Mouse (Mus musculus) T-helper 2 cell (primary cell): ENCODE measurements around the gene Gm49630.
"Not testable (repeated sequence)": the region's sequence is repeated elsewhere in the genome, so short reads cannot be mapped to it uniquely, and the experiment has no call there.

Experiments used
- in situ Hi-C: fragments of 300-600 bp; cut with MboI, MseI; formaldehyde crosslinking; loops from one replicate; pipeline ENCODE4 v1.15.1; 2025; ENCODE audit warnings: high pct_unique_total_duplicates

Gene Gm49630

DNA sequence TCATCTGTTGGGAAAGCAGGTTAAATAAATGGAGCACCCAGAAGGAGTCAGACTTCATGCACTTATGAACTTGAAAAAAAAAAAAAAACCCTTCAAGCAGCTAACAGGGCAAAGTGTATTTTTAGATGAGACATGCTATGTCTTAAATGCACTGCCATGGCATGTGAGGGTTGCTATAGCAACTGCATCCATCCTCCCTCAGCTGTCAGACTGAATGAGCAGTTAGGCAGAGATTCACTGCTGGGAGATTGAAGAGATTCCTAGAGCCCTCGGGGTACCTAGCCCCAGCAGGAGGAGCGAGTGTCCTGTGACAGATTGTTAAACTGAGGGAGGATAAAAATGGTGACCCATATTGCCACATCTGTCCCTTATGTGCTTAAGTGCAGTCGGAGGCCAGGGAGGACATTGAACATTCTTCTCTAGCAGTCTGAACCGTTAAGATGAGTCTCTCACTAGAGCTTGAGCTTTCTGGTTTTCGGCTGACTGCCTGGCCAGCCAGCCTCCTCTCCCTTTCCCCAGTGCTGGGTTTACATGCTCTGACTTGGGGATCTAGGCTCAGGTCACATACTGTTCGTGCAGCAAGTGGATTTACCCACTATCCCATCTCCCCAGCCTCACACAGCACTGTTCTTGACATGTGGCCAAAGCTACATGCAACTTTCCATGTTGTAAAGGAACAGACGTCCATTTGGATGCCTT lies 5.0 kb downstream of the Gm49630 start:
- in situ Hi-C loops = not testable (repeated sequence)

GRCm38 (mm10) chr17:7366265-7366664 lies 5.5 kb downstream of the Gm49630 start:
- in situ Hi-C loops = not testable (repeated sequence)

GRCm38 (mm10) chr17:7365615-7366014 lies 6.2 kb downstream of the Gm49630 start:
- in situ Hi-C loops = not testable (repeated sequence)

DNA sequence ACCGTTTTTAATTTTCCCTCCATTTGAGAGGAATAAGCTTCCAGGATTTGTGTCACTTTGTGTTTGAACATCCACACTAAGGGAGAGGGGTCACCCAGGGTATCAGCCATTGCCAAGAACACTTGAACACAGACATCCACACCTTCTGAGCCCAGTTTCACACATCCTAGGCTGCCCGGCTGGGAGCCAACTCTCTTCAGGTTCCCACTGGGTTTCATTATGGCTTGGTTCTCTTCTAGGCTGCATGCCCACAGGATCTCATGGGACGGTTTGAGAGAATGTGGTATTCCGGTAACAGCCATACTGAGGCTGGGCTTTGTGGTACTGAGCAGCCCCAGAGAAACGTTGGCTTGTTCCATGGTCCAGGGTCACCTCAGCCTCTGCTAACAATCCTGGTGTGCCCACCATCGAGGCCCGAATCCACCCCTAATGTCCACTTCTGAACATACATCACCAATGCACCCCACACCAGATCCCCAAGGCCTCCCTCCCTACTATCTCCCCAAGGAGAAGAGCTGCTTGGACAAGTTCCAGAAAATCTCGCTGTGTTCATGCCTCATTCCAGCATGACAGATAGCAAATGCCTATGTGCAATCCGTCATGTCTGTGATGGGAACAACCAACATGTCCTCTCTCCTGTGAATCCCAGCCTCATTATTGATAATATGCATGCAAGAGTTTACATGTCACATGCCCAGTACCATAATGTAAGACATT lies 10.9 kb downstream of the Gm49630 start:
- in situ Hi-C loops = not testable (repeated sequence)

GRCm38 (mm10) chr17:7359806-7360205 lies 12.0 kb downstream of the Gm49630 start:
- in situ Hi-C loops = not testable (repeated sequence)

DNA sequence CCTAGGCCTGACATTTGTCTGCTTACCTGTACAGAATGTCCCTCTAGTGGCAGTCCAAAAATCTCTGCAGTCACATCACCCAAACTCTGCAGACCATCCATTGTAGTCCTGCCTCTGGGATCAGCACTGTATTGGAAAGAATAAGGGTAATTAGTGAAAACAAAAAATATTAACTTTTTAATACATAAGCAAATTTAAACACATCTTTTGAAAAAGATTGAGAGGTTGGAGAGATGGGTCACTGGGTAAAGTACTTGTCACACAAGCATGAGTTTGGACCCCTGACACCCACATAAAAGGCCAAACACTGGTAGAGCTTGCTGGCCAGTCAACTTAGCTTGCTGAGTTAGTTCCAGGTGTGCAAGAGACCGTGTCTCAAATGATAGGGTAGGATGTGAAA lies 19.2 kb downstream of the Gm49630 start, which contains the start of gene Ttll2:
Ttll2 (minus strand) TSS at position 101 of the 400 bp plus-strand sequence.
- in situ Hi-C loops = not testable (repeated sequence)

DNA sequence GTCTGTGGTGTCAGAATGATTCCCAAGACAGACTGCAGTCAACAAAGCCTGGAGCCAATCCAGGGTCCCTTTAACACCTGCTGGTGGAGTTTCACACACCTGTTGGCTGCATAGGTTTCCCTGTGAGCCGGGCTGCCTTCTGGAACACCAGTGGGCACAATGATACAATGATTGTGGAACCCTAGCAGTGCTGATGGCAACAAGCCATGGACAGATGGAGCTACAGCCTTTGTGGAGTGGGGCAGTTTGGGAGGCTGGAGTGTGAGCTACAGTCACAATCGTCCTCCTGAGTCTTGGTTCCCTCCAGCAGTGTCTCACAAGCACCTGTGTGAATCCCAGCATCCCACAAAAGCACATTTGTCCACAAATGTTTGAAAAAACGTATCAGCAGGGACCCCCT lies 23.0 kb downstream of the Gm49630 start:
- in situ Hi-C loops = not testable (repeated sequence)

DNA sequence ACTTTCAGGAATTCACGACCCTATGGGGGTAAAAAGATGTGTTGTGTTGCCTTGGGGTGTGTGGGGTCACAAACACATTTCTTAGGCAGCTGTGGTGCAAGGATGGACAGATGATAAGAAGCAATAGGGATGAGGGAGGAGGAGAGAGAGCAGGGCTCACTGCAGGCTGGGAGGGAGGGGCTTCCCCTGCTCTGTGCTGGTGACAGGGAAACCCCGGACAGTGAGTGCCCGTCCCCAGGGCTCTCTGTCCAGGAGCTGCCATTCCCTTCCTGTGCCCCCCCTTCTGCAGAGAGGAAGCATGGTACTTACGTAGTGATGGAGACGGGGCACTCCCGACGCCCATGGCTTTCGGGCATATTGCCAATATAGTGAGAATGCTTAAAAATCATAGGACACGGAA lies 34.4 kb downstream of the Gm49630 start:
- in situ Hi-C loops = not testable (repeated sequence)

DNA sequence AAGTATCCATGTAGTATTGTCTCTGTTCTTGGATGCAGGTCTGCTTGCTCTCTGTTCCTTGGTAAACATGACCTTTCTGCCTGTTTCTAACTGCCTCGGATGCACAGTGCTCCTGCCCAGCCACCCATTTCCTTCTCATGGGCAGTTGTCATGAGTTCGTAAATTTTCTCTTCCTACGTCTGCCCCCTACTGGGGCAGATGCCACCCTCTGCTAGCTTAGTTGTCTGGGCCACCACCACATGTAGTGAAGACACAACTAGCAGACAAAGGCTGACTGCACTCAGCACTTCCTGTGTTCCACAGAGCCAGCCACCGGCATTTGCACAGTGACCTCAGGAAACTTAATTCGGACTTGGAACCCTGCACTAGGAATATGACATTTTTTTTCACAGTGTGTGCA lies 39.0 kb downstream of the Gm49630 start:
- in situ Hi-C loops = not testable (repeated sequence)

GRCm38 (mm10) chr17:7326415-7326814 lies 45.4 kb downstream of the Gm49630 start:
- in situ Hi-C loops = not testable (repeated sequence)

- in situ Hi-C loops = not testable (repeated sequence)
Measured at GRCm38 (mm10) chr17:7324346-7324745, 47.4 kb downstream of the Gm49630 start, which contains the start of gene Tcp10a. Tcp10a (plus strand) TSS chr17:7324646.

DNA sequence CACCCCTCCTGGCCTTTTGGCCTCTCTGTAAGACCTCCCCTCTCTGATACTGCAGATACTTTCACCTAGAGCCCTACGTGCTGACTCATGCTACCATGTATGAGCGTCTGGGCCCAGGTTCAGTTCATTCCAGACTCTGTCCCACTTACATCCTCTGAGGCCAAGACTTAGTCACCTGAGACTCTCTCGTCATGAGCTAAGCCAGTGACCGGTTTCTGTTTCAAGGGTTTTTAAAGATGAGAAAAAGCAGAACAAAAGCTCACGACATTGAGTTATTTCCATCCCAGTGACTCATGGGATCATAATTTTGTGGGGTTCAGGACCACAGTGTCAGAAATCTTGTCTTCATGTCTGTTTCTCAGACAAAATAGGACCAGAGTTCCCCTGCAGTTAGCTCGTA lies 52.0 kb downstream of the Gm49630 start:
- in situ Hi-C loops = loop anchor here (10.0 kb wide), 1 partner anchor 145 kb away; no protein-coding TSS in a partner anchor

- in situ Hi-C loops = loop anchor here (10.0 kb wide), 1 partner anchor 149 kb away; no protein-coding TSS in a partner anchor
Measured at GRCm38 (mm10) chr17:7315693-7316382, 55.9 kb downstream of the Gm49630 start.

DNA sequence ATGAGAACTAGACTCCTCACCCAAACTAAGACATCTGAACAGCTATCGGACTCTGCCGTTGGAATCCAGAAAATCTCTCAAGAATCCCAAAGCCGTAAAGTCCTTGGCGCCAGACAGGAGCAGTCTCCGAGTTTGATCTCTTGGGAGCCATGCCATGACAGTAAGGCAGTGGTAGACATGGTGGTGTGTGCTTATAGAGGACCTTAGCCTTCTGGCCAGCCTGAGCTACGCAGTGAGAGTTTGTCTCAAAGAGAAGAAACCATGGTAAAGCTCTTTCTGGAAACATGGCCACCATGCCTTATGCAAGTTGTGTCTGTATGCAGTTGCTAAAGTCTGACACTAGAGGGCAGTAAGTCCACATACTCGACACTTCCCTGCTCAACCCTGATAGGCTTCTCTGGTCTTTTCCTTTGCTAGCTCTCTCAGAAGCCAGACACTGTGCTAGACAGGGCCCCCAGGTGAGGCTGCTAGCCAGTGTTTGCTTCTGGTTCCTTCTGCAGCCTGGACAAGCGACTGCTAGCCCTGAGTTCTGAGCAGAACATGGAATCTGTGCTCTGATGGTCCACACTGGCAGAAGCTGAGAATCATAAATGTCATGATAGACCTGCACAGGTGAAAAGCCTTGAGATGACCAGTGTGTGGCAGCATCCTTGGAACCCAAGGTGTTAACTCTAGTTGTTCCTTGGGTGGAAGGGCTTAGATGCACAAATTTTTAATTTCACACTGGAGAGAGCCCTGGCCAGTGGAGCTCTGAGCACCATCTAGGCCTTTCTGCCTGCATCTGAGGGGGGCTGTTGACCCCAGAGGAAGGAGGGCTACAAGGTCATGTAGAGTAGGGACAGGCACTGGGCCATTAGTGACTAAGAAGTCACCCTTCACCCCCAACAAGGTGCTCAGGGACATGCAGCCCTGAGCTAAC lies 65.2 kb downstream of the Gm49630 start:
- in situ Hi-C loops = not testable (repeated sequence)
